Mouse (Mus musculus) liver, adult 2 months (tissue): ENCODE measurements at regions not wholly inside any gene's neighbourhood (a gene's known extent, or its start where the extent isn't known, plus 50 kb on each side); places are given as distances from the start of the nearest gene placed in this dataset.
"Not testable (repeated sequence)": the region's sequence is repeated elsewhere in the genome, so short reads cannot be mapped to it uniquely, and the experiment has no call there.

Experiments
- DNase-seq: peaks from one replicate; pipeline ENCODE4 v3.0.0-alpha.2; 2011; ENCODE audit warnings: low read depth, low spot score; ENCODE audit errors: extremely low read depth
- H3K27ac ChIP-seq: fragments of 200-500 bp; replicated peaks from 2 replicates; pipeline ENCODE4 v1.5.1; 2012; ENCODE audit warnings: low read depth, mild to moderate bottlenecking, control low read depth, inconsistent platforms, low read length; ENCODE audit not compliant: insufficient read depth
- H3K27me3 ChIP-seq: fragments of 200-500 bp; 2 replicates; pipeline ENCODE4 v1.6.1; 2012; ENCODE audit warnings: mild to moderate bottlenecking, moderate library complexity, low read length, inconsistent platforms; ENCODE audit not compliant: control insufficient read depth, insufficient read depth
- H3K36me3 ChIP-seq: fragments of 200-500 bp; 2 replicates; pipeline ENCODE4 v1.6.1; 2012; ENCODE audit warnings: low read length, inconsistent platforms; ENCODE audit not compliant: control insufficient read depth, insufficient read depth
- H3K4me1 ChIP-seq: fragments of 200-500 bp; 2 replicates; pipeline ENCODE4 v1.6.1; 2011; ENCODE audit warnings: low read length; ENCODE audit not compliant: control insufficient read depth, insufficient read depth
- H3K4me3 ChIP-seq: fragments of 200-500 bp; 2 replicates; pipeline ENCODE4 v1.5.1; 2011; ENCODE audit warnings: low read depth, mild to moderate bottlenecking, control low read depth, low read length, moderate library complexity; ENCODE audit not compliant: insufficient read depth
- H3K79me2 ChIP-seq: fragments of 200-500 bp; 2 replicates; pipeline ENCODE4 v1.6.1; 2012; ENCODE audit warnings: inconsistent platforms, mild to moderate bottlenecking, low read length, moderate library complexity; ENCODE audit not compliant: control insufficient read depth, insufficient read depth
- H3K9ac ChIP-seq: fragments of 200-500 bp; 2 replicates; pipeline ENCODE4 v1.6.1; 2012; ENCODE audit warnings: low read depth, mild to moderate bottlenecking, control low read depth, inconsistent platforms, low read length
- WGBS: fragments of 180-500 bp; shearing (Covaris S2); methylation state at CpG from one replicate; pipeline ENCODE4 v1.1.7; 2018; 5-methylcytosine and 5-hydroxymethylcytosine counted together

DNA sequence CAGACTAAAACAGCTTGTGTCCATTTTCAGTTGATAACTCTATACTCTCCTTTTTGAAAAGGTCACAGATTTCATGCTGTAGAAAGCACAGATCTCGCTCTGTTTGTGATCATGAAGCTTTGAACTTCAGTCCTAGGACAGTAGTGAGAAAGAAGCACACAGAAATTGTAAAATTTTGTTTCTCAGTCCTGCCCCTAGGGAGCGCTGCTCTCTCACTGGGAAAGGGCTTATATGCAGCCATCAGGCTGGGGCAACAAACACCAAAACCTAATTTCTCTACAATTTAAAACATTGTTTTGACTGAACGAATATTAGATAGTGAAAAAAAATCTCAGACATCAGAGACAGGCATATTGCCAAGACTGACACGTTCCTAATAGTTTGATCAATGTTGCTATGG, 838.9 kb upstream of the Olfr1507 start:
- not testable (repeated sequence) for H3K4me1 ChIP-seq, DNase-seq, H3K27me3 ChIP-seq, H3K79me2 ChIP-seq, H3K4me3 ChIP-seq, H3K9ac ChIP-seq, H3K27ac ChIP-seq, H3K36me3 ChIP-seq
- WGBS, result no CpG with 5 or more reads among the region's 4 CpGs

DNA sequence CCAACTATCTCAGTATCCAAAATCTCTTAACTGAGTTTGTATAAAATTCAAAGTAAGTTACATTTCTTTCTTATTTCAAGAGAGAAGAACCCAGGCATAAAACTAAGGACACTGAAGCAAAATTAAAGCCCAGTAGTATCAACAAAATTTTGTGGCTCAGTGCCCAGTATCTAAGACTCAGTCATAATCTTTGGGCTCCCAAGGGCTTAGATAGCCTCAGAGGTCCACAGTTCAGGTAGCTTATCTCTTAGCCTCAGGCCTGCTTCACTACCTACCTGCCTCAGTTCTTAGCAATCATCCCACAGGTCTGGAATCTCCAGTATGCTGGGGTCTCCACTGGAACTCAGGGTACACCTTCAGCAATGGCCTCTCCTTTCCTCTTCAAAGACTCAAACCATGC, 835.6 kb upstream of the Olfr1507 start:
- H3K9ac ChIP-seq, H3K4me1 ChIP-seq, H3K27me3 ChIP-seq: not testable (repeated sequence)

DNA sequence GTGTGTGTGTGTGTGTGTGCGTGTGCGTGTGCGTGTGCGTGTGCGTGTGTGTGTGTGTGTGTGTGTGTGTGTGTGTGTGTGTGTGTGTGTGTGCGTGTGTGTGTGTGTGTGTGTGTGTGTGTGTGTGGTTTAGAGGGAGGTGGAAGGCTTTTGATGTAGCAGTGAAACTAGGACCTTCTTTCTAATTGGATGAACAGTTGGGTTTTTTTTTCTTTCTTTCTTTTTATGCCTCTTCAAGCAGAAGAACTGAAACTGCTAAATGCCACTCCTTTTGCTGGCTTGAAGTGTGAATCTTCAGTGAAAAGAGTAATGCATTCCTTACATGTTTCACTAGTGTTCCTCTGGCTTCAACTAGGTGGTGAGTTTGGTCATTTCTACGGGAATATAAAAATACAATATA, 828.8 kb upstream of the Olfr1507 start:
- WGBS, result no CpG with 5 or more reads among the region's 7 CpGs
- H3K27ac ChIP-seq, H3K36me3 ChIP-seq, H3K4me1 ChIP-seq, H3K4me3 ChIP-seq, DNase-seq, H3K79me2 ChIP-seq, H3K9ac ChIP-seq, H3K27me3 ChIP-seq: not testable (repeated sequence)

More for the DNA sequence above, 835.6 kb upstream of the Olfr1507 start:
- DNase-seq, H3K27ac ChIP-seq, H3K4me3 ChIP-seq, H3K79me2 ChIP-seq, H3K36me3 ChIP-seq: not testable (repeated sequence)

DNA sequence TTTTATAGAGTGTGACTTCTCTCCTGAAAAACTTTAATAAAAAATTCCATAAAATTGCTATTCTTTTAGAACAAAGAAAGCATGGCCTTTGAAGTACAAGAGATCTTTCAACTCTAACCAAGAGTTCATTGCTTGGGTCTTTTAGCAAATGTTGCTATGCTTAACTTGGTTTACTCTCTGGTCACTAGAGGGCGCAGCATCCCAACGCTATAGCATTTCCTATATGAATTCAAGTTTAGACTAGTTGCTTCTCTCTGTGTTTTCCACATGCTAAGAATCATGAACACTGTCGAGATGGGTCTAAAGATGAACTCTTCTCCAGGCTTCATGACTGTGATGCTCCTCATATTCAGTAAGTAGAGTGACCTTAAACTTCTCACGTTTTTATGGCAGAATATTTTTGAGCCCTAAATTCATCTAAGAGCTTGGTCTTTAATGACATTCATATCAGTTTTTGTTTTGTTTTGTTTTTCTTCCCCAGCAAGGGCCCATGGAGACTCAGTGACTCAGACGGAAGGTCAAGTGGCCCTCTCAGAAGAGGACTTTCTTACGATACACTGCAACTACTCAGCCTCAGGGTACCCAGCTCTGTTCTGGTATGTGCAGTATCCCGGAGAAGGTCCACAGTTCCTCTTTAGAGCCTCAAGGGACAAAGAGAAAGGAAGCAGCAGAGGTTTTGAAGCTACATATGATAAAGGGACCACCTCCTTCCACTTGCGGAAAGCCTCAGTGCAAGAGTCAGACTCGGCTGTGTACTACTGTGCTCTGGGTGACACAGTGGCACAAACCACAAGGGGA, 823.2 kb upstream of the Olfr1507 start:
- H3K79me2 ChIP-seq, H3K4me3 ChIP-seq, H3K4me1 ChIP-seq, H3K27ac ChIP-seq, H3K27me3 ChIP-seq, DNase-seq, H3K9ac ChIP-seq, H3K36me3 ChIP-seq: not testable (repeated sequence)
- WGBS, result no CpG with 5 or more reads among the region's 9 CpGs

GRCm38 (mm10) chr14:53312490-53312889, 816.9 kb upstream of the Olfr1507 start:
- not testable (repeated sequence) for H3K4me3 ChIP-seq

GRCm38 (mm10) chr14:53303179-53303578, 807.6 kb upstream of the Olfr1507 start:
- no CpG with 5 or more reads among the region's 3 CpGs for WGBS
- H3K4me3 ChIP-seq, H3K27ac ChIP-seq, H3K9ac ChIP-seq, H3K27me3 ChIP-seq, H3K4me1 ChIP-seq, DNase-seq, H3K79me2 ChIP-seq, H3K36me3 ChIP-seq: not testable (repeated sequence)

More at GRCm38 (mm10) chr14:53312490-53312889, 816.9 kb upstream of the Olfr1507 start:
- not testable (repeated sequence) for H3K27ac ChIP-seq, H3K36me3 ChIP-seq, H3K79me2 ChIP-seq, DNase-seq, H3K27me3 ChIP-seq, H3K9ac ChIP-seq, H3K4me1 ChIP-seq
- WGBS, result 26% methylated on average over 1 of the region's 1 CpGs

DNA sequence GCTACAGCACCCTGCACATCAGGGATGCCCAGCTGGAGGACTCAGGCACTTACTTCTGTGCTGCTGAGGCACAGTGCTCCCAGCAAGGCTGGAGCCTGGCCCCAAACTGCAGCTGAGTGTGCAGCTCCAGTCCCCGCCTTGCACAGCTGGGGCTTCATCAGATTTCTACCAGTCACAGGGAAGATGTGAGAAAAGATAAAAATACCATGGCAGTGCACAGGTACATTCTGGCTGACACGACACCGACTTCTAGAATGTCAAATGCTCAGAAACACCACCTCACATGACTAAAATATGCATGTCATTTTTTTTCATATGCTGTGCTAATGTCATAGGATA, 806.9 kb upstream of the Olfr1507 start:
- no CpG with 5 or more reads among the region's 3 CpGs for WGBS

GRCm38 (mm10) chr14:53301722-53302490, 806.4 kb upstream of the Olfr1507 start:
- not testable (repeated sequence) for H3K36me3 ChIP-seq, H3K4me1 ChIP-seq, H3K27me3 ChIP-seq, H3K4me3 ChIP-seq, H3K9ac ChIP-seq, H3K79me2 ChIP-seq, DNase-seq, H3K27ac ChIP-seq
- WGBS, result no CpG with 5 or more reads among the region's 11 CpGs

More for the DNA sequence above, 806.9 kb upstream of the Olfr1507 start:
- H3K79me2 ChIP-seq, H3K27me3 ChIP-seq, H3K4me1 ChIP-seq, H3K4me3 ChIP-seq, H3K36me3 ChIP-seq, H3K27ac ChIP-seq, DNase-seq, H3K9ac ChIP-seq: not testable (repeated sequence)

DNA sequence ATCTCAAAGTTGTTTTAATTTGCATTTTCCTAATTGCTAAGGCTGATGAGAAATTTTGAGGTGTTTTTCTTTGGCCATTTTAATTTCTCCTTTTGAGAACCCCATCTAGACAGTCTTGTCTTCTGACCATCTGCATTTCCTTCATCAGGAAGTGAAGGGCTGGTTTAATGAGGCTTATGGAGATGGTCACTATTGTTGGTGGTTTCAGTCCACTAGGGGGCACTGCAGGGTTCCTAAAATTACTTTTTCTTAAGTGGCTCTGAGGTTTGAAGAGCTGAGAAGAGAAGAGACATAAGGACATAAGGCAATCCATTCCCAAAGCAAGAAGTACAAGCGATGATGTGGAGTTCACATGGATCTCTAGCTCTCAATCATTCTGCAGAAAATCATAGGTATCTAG, 805.6 kb upstream of the Olfr1507 start:
- H3K79me2 ChIP-seq, result not testable (repeated sequence)

More for the DNA sequence above, 805.6 kb upstream of the Olfr1507 start:
- WGBS, result 76% methylated on average over 1 of the region's 1 CpGs
- not testable (repeated sequence) for H3K27me3 ChIP-seq, H3K4me3 ChIP-seq, H3K36me3 ChIP-seq, H3K4me1 ChIP-seq, DNase-seq, H3K27ac ChIP-seq, H3K9ac ChIP-seq
